Mouse (Mus musculus): ENCODE measurements around the gene Rae1. TPM values are rescaled to one million over a fixed set of nuclear protein-coding genes. Genes with fewer than 3 reads are reported as not detected.

Gene Rae1
- polyA plus RNA-seq, 1 experiment from 2014 or later: 101 TPM

DNA sequence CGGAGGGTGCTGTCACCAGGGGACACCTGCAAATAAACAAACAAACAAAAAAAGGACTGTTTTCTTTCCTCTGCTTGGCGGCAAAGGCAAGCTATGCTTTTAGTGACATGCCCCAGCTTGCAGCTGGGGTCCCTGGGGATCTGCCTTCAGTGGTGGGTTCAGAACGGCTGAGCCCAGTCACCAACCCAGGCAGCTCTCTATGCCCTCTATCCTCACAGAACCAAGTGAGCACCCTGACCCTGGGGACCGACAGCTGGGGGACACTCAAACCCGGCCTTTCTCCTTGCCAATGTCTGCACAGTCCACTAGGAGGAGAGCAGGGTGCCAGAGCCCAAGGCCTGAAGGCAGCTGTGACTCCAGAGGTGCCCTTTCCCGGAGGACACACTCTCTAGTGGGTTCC lies 49.9 kb downstream of the Rae1 start:
- WGBS: 44% methylated on average over 6 of the region's 6 CpGs
- H3K27ac ChIP-seq (replicated peaks in 1 of 2; ENCODE audit: control insufficient read depth in 1 of 2, insufficient read depth in 1 of 2, low read depth in 2 of 2, low read length in 2 of 2): peak overlapping the region; percentile 7 to 56; a peak in 3 of 4 replicates
- H3K4me1 ChIP-seq (ENCODE audit: control insufficient read depth in 2 of 2, insufficient read depth in 2 of 2, low read length in 2 of 2): peaks cover 46 to 58% of the 10 kb centered on the region in 2 experiments
- no peak overlapping the region for H3K4me2 ChIP-seq (ENCODE audit: low read length)
- no peaks in the 10 kb centered on the region for H3K27me3 ChIP-seq (ENCODE audit: control insufficient read depth, insufficient read depth, low read length)
- H3K9me3 ChIP-seq (ENCODE audit: control insufficient read depth, low read length): no peaks in the 10 kb centered on the region
- ATAC-seq (ENCODE audit: insufficient number of reproducible peaks, insufficient read depth, low FRiP score, low read depth): no peak
- no peaks in the 10 kb centered on the region for H3K36me3 ChIP-seq (ENCODE audit: control insufficient read depth, insufficient read depth, low read length)
- H3K9ac ChIP-seq (ENCODE audit: low read length): peak overlapping the region; percentile 30; the same call in 1 of the 2 replicates
- no peak overlapping the region for H3K4me3 ChIP-seq (ENCODE audit: control insufficient read depth in 1 of 2, insufficient read depth in 1 of 2, low read depth in 1 of 2, low read length in 2 of 2)

- H3K36me3 ChIP-seq (ENCODE audit: control insufficient read depth, insufficient read depth, low read length): no peaks in the 10 kb centered on the region
- H3K27ac ChIP-seq (replicated peaks in 1 of 2; ENCODE audit: control insufficient read depth in 1 of 2, insufficient read depth in 1 of 2, low read depth in 2 of 2, low read length in 2 of 2): no peak overlapping the region
- H3K9ac ChIP-seq (ENCODE audit: low read length): no peak overlapping the region
These were observed 50.9 kb downstream of the Rae1 start for GRCm38 (mm10) chr2:173050604-173051382.

GRCm38 (mm10) chr2:173052881-173053280 lies 53.0 kb downstream of the Rae1 start:
- 84% methylated on average over 8 of the region's 8 CpGs for WGBS
- H3K9me3 ChIP-seq (ENCODE audit: control insufficient read depth, low read length): no peaks in the 10 kb centered on the region
- no peak overlapping the region for H3K9ac ChIP-seq (ENCODE audit: low read length)
- H3K4me3 ChIP-seq (ENCODE audit: control insufficient read depth in 1 of 2, insufficient read depth in 1 of 2, low read depth in 1 of 2, low read length in 2 of 2): no peak overlapping the region
- no peaks in the 10 kb centered on the region for H3K27me3 ChIP-seq (ENCODE audit: control insufficient read depth, insufficient read depth, low read length)
- no peak overlapping the region for H3K27ac ChIP-seq (replicated peaks in 1 of 2; ENCODE audit: control insufficient read depth in 1 of 2, insufficient read depth in 1 of 2, low read depth in 2 of 2, low read length in 2 of 2)
- no peaks in the 10 kb centered on the region for H3K36me3 ChIP-seq (ENCODE audit: control insufficient read depth, insufficient read depth, low read length)
- no peak for ATAC-seq (ENCODE audit: insufficient number of reproducible peaks, insufficient read depth, low FRiP score, low read depth)
- peaks cover 32 to 43% of the 10 kb centered on the region in 2 experiments for H3K4me1 ChIP-seq (ENCODE audit: control insufficient read depth in 2 of 2, insufficient read depth in 2 of 2, low read length in 2 of 2)
- H3K4me2 ChIP-seq (ENCODE audit: low read length): no peak overlapping the region

More at GRCm38 (mm10) chr2:173050604-173051382, 50.9 kb downstream of the Rae1 start:
- Histone ChIP-seq H3K4me3 (ENCODE audit: control insufficient read depth in 1 of 2, insufficient read depth in 1 of 2, low read depth in 1 of 2, low read length in 2 of 2) (no peak overlapping the region), H3K4me2 (ENCODE audit: low read length) (no peak overlapping the region), H3K4me1 (ENCODE audit: control insufficient read depth in 2 of 2, insufficient read depth in 2 of 2, low read length in 2 of 2) (peaks cover 42 to 55% of the 10 kb centered on the region in 2 experiments), H3K9me3 (ENCODE audit: control insufficient read depth, low read length) (no peaks in the 10 kb centered on the region), H3K27me3 (ENCODE audit: control insufficient read depth, insufficient read depth, low read length) (no peaks in the 10 kb centered on the region)
- no peak for ATAC-seq (ENCODE audit: insufficient number of reproducible peaks, insufficient read depth, low FRiP score, low read depth)
- 44% methylated on average over 8 of the region's 8 CpGs for WGBS

- H3K4me3 ChIP-seq (ENCODE audit: control insufficient read depth in 1 of 2, insufficient read depth in 1 of 2, low read depth in 1 of 2, low read length in 2 of 2): no peak overlapping the region
- H3K4me1 ChIP-seq (ENCODE audit: control insufficient read depth in 2 of 2, insufficient read depth in 2 of 2, low read length in 2 of 2): peaks cover 37 to 45% of the 10 kb centered on the region in 2 experiments
- no peaks in the 10 kb centered on the region for H3K36me3 ChIP-seq (ENCODE audit: control insufficient read depth, insufficient read depth, low read length)
- WGBS: 80% methylated on average over 6 of the region's 6 CpGs
- H3K27ac ChIP-seq (replicated peaks in 1 of 2; ENCODE audit: control insufficient read depth in 1 of 2, insufficient read depth in 1 of 2, low read depth in 2 of 2, low read length in 2 of 2): no peak overlapping the region
- no peak overlapping the region for H3K9ac ChIP-seq (ENCODE audit: low read length)
- no peak overlapping the region for H3K4me2 ChIP-seq (ENCODE audit: low read length)
- no peak for ATAC-seq (ENCODE audit: insufficient number of reproducible peaks, insufficient read depth, low FRiP score, low read depth)
- H3K9me3 ChIP-seq (ENCODE audit: control insufficient read depth, low read length): no peaks in the 10 kb centered on the region
- no peaks in the 10 kb centered on the region for H3K27me3 ChIP-seq (ENCODE audit: control insufficient read depth, insufficient read depth, low read length)
These were observed 53.9 kb downstream of the Rae1 start for GRCm38 (mm10) chr2:173053846-173054245.

DNA sequence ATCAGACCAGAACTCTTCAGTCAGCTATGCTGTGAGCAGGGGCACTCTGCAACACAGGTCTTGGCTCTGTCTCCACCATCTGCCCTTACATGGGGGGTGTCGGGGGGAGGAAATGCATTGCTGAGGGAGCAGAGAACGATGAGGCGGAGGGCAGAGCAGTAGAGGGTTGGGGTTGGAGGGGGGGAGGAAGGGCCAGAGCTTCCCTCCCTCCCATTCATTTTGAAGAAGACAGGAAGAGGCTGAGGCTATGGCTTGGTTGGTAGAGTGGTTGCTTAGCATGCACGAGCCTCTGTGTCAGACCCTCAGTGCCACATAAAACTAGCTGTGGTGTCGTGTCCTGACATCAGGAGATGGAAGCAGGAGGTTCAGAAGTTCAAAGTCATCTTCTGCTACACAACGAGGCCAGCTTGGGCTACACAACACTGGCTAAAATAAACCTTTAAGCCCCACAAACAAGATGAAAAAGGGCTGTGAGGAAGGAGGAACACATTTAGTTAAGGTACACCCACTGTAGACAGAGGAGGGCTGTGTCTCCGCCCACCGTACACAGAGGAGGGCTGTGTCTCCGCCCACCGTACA lies 56.5 kb downstream of the Rae1 start:
- Histone ChIP-seq H3K4me1 (ENCODE audit: control insufficient read depth in 2 of 2, insufficient read depth in 2 of 2, low read length in 2 of 2) (peaks cover 38 to 43% of the 10 kb centered on the region in 2 experiments), H3K27ac (replicated peaks in 1 of 2; ENCODE audit: control insufficient read depth in 1 of 2, insufficient read depth in 1 of 2, low read depth in 2 of 2, low read length in 2 of 2) (no peak overlapping the region), H3K4me3 (ENCODE audit: control insufficient read depth in 1 of 2, insufficient read depth in 1 of 2, low read depth in 1 of 2, low read length in 2 of 2) (no peak overlapping the region), H3K4me2 (ENCODE audit: low read length) (no peak overlapping the region), H3K36me3 (ENCODE audit: control insufficient read depth, insufficient read depth, low read length) (no peaks in the 10 kb centered on the region), H3K27me3 (ENCODE audit: control insufficient read depth, insufficient read depth, low read length) (no peaks in the 10 kb centered on the region), H3K9me3 (ENCODE audit: control insufficient read depth, low read length) (no peaks in the 10 kb centered on the region), H3K9ac (ENCODE audit: low read length) (no peak overlapping the region)
- 72% methylated on average over 10 of the region's 10 CpGs for WGBS
- no peak for ATAC-seq (ENCODE audit: insufficient number of reproducible peaks, insufficient read depth, low FRiP score, low read depth)

DNA sequence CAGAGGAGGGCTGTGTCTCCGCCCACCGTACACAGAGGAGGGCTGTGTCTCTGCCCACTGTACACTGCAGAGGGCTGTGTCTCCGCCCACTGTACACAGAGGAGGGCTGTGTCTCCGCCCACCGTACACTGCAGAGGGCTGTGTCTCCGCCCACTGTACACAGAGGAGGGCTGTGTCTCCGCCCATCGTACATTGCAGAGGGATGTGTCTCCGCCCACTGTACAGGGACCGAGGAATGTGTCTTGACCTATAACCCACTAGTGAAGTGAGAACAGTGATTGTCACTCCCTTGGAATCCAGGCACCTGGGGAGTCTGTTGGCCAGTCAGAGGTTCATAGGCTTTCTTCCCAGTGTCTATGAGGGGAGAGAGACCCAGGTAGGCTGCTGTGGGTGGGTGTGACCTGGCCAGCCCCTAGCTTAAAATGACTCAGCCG lies 57.0 kb downstream of the Rae1 start:
- H3K9me3 ChIP-seq (ENCODE audit: control insufficient read depth, low read length): no peaks in the 10 kb centered on the region
- H3K4me2 ChIP-seq (ENCODE audit: low read length): 0 out of 2 replicates have a peak overlapping the region, but pooled peaks have one; percentile 42
- no peaks in the 10 kb centered on the region for H3K36me3 ChIP-seq (ENCODE audit: control insufficient read depth, insufficient read depth, low read length)
- peaks cover 42 to 48% of the 10 kb centered on the region in 2 experiments for H3K4me1 ChIP-seq (ENCODE audit: control insufficient read depth in 2 of 2, insufficient read depth in 2 of 2, low read length in 2 of 2)
- H3K9ac ChIP-seq (ENCODE audit: low read length): no peak overlapping the region
- 66% methylated on average over 11 of the region's 11 CpGs for WGBS
- ATAC-seq (ENCODE audit: insufficient number of reproducible peaks, insufficient read depth, low FRiP score, low read depth): no peak
- no peaks in the 10 kb centered on the region for H3K27me3 ChIP-seq (ENCODE audit: control insufficient read depth, insufficient read depth, low read length)
- peak overlapping the region in 1 of 2 experiments; percentile 84; a peak in 2 of 4 replicates for H3K27ac ChIP-seq (replicated peaks in 1 of 2; ENCODE audit: control insufficient read depth in 1 of 2, insufficient read depth in 1 of 2, low read depth in 2 of 2, low read length in 2 of 2)
- H3K4me3 ChIP-seq (ENCODE audit: control insufficient read depth in 1 of 2, insufficient read depth in 1 of 2, low read depth in 1 of 2, low read length in 2 of 2): no peak overlapping the region

DNA sequence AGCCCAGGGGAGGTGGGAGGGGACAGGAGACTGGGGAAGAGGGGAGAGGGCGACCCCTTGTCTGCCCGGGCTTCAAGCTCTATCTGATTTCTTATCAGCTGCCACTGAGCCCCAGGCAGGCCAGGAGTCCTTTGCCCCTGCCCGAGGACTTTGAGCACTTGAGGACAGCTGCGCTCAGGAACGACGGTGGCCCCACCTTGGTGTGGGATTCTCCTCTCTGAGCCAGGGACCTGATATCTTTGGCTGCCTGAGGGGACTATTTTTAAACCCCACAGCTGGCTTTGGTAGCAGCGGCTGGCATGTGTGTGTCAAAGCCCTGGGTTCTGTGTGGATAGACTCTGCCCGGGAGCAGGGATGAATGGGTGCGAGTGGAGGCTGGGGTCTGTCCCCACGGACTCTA lies 57.7 kb downstream of the Rae1 start:
- H3K27ac ChIP-seq (replicated peaks in 1 of 2; ENCODE audit: control insufficient read depth in 1 of 2, insufficient read depth in 1 of 2, low read depth in 2 of 2, low read length in 2 of 2): peak overlapping the region; percentile 69 to 84
- H3K27me3 ChIP-seq (ENCODE audit: control insufficient read depth, insufficient read depth, low read length): no peaks in the 10 kb centered on the region
- no peak for ATAC-seq (ENCODE audit: insufficient number of reproducible peaks, insufficient read depth, low FRiP score, low read depth)
- no peaks in the 10 kb centered on the region for H3K36me3 ChIP-seq (ENCODE audit: control insufficient read depth, insufficient read depth, low read length)
- 15% methylated on average over 10 of the region's 10 CpGs for WGBS
- H3K9me3 ChIP-seq (ENCODE audit: control insufficient read depth, low read length): no peaks in the 10 kb centered on the region
- H3K4me3 ChIP-seq (ENCODE audit: control insufficient read depth in 1 of 2, insufficient read depth in 1 of 2, low read depth in 1 of 2, low read length in 2 of 2): no peak overlapping the region
- H3K4me2 ChIP-seq (ENCODE audit: low read length): peak overlapping the region; percentile 42
- H3K4me1 ChIP-seq (ENCODE audit: control insufficient read depth in 2 of 2, insufficient read depth in 2 of 2, low read length in 2 of 2): peaks cover 44 to 51% of the 10 kb centered on the region in 2 experiments
- 0 out of 2 replicates have a peak overlapping the region, but pooled peaks have one; percentile 3 for H3K9ac ChIP-seq (ENCODE audit: low read length)

Data from heart, embryonic 14.5 days (tissue).